Mouse (Mus musculus): ENCODE measurements around the gene Ccn1. TPM values are rescaled to one million over a fixed set of nuclear protein-coding genes. Genes with fewer than 3 reads are reported as not detected.

The Ccn1 gene
- total RNA-seq, 2 experiments from 2014 or later, result 18.2 to 21.4 TPM

DNA sequence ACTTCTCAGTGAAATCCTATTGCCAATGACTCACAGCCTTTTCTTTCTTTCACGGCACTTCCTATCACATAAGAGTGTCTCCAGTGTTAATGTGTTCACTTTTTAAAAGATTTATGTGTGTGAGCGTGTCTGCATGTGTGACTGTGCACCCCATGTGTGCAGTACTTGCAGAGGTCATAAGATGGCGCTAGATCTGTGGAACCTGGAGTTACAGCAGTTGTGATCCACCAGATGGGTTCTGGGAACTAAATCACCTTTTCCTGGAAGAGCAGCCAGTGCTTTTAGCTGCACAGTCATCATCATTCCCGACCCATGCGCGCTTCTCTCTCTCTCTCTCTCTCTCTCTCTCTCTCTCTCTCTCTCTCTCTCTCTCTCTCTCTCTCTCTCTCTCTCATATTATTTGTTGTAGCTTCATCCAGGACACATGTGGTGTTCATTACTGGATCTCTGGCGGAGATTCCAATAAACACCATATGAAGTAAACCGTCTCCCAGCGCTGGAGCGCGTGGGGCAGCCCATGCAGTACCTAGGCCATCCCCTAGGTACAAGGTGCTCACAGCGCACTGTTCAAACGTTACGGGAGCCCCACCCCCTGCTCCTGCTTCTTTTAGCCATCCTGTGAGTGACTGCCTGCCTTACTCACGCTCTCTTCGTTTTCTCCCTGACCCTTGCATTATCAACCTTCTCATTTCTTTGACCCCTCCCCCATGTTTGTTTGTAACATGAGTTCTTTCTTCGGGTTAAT is 30.0 kb downstream of the Ccn1 start:
- DNase-seq, result no peak

DNA sequence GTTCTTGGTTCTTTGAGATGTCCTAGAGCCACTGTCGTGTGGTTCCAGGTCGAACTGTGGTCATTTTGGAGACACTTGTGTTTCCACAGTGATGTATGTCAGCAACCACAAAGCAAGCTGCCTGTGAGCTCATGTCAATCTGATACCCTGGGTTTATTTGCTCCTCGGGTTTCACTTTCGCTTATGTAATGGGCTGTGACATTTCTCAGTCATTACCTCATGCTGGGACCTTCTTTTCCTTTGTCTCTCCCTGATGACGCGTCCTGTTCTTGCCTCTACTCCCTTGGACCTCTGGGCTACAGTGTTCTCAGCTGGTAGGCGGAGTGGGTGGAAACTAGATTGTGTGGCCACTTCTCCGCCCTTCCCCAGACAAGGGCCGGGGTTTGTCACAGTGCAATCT is 31.5 kb downstream of the Ccn1 start:
- DNase-seq, result no peak

DNA sequence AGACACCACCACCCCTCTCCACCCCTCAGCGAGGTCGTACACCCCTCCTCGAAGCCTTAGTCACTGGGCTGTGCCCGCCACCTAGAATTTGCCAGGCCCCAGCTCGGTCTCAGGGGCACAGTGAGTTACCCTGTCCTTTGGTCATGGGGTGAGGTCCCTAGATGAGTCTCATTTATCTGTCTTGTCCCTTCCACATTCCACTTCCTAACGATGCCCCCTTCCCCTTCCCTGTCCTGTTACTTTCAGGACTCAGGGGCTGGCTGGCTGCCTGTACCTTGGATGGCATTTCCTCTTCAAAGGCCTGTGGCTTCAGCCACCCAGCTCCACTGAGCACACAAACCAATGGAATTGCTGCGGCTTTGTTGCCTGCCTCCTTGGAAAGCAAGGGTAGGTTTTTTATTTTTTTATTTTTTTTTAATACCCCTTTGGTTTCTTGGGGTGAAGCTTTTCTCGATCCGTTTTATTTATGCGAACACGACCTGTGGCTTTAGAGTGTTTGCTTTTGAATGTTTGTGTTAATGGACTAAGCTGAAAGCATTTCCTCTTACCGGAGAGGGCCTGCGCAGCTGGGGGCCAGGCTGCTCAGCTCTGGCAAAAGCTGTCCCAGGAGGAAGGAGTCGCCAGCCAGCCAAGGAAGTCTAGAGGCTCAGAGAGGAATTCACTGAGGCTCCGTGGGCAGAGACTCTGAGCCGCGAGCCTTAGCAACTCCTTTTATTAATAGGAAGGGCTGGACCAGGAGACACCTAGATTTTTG is 35.2 kb downstream of the Ccn1 start:
- no peak for DNase-seq

DNA sequence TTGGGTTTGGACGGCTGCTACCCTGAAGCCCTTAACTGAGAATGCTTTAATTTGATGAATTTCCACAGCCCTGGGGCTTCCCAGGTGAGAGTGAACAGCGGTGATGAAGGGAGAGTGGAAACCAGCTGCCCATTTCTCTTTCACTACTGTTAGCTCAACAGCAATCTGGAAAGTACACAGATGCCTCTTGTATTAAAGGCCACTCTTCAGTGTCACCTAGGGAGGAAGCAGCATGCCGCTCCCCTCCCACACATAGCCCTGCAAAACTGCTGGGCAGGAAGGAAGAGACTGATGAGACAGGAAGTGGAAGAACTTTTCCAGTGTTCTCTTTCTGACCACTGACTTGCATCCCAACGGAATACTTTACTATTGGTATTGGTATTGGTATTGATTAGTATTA is 36.5 kb downstream of the Ccn1 start:
- DNase-seq, result no peak

DNA sequence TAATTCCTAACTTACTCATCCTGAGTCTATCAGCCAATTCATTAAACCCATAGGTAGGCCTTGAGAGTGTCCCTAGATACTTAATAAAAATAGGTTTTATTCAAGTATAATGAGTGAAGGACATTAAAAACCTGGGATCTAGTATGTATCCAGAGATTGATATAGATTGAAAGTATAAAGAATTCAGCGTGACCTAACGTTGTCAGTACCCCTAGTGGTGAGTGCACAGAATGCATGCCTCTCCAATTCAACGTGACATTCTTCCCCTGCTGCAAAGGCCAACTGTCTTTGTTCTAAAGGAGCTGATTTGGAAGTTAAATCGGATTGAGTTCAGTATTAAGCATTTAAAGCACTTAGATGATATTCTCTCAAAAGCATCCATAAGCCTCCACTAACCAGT is 37.1 kb downstream of the Ccn1 start:
- DNase-seq, result no peak

DNA sequence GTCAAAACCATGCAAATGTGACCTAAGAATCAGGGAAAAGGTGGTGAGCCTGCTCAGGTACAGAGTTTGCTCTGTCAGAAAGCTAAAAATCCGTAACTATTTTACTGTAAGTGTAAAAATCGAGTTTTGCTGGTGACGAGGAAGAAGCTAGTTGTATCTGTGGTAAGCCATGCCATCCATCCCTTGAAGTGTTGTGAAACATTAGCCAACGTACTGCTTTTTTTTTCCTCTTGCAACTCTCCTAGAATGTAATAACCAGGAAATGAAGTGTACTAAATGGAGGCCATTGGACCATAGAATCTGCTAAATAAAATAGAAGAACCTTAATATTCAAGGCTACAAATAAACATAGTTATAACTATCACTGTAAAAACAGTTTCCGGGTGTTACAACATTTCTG is 41.5 kb downstream of the Ccn1 start:
- DNase-seq, result no peak

DNA sequence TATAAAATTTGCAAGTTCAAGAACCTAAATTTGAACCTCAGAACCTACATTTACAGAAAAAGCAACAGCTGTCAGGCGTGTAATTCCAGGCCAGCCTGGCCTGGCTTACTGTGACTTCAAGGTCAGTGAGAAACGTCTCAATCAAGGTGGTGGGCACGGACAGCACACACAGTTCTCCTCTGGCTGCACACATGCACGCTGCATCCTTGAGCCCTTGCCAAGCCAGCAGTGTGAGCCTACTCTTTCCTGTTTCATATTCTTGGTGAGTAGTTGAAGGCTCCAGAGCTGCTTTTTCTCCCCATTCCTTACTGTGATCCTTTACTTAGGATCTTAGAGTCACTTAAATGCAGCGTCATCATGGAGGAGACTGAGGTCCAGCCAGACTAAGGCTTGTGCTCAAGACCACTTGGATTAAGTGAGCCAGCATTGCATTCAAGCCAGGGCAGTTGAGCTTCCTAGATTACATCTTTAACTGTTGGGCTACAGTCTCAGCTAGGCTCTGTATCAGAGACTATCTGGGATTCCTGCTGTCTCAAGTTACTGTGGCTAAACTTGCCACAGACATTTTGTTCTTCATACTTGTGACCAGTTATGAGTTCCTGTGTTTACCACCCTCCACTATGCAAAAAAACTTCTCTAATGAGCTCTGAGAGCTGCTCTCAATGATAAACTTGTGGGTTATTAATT is 44.2 kb downstream of the Ccn1 start:
- no peak for DNase-seq

DNA sequence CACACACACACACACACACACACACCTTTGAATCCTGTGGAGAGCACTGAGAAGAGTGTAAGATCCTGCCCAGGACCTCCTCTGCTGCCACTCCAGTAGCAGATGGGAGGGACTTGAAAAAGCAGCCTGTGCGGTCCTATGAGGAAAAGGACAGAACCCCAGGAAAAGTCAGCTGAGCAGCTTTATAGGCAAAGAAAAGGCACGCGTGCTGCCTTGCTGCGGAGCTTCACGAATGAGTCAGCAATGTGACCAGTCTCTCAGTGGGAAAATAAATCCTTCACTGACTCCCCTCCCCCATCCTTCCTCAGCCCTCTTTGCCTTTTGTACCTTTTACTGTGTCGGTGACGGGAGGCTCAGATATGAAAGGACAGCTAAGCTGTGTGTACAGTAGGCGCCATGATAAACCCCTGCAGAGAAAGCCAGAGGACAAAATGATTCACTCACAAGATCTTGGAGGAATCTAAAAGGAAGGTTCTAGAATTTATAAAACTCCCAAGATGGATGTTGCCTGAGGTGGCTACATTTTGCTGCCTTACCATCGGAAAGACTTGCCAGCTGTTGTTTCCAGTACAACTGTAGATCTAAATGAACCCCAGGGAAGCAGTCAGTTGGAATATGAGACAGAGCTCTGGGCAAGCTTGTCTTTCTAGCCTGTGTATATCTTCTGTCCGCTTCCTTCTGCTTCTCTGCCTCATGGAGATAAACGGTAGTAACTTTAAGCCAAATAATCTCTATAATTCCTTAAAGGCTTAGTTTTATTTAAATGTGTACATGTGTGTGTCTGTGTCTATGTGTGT is 47.2 kb downstream of the Ccn1 start:
- DNase-seq, result no peak

DNA sequence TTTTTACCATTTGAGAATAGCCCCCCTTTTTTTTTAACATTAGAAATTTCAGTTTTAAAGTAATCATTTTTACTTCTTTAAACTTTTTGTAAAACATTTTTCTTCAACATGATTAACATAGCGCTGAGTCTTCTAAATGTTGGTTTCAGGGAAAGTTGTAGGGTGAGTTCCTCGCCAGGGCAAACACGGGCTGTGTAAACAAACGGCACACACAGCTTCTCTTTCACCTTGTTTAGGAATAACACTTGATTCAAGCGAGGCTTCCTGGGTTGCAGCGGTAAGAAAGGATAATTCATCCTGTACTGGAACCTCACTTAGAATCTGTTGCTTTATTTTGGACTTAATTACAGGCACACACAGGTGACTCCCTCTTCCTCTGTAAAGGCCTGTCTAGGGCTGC is 48.4 kb downstream of the Ccn1 start:
- DNase-seq, result no peak

DNA sequence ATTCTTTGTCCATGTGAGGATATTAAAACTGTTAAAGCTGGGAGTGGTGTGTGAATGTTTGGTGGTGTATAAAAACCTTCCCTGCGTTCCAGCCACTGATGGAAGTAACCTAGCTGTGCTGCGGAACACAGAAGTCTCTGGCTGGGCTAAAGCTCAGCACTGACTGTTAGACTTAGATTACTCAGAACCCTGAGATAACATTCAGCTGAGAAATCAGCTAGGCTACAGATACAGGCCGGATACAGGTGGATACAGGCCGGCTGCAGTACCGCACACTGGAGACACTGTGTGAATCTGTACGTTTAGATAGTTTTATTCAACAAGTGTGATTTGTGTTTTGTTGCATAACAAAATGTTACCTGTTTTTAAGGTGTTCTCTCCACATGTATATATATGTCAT is 49.0 kb downstream of the Ccn1 start:
- DNase-seq, result no peak

DNA sequence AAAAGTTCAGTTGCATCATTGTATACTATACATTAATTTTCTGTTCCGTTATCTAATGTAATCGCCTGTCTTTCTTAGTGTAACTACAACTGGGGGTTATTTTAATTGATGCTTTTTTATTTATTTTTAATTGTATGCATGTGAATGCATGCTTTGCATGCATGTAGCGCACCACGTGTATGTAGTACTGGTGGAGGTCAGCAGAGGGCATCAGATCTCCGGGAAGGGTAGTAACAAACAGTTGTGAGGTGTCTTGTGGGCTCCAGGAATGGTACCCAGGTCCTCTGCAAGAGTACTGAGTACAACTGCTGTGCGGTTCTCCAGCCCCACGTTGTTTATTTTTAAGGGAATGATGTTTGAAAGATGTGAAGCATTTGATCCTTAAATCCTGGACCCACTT is 50.7 kb downstream of the Ccn1 start:
- DNase-seq, result no peak

Other genes with a start within 250 kb of the Ccn1 start
- gene Znhit6, start 73.8 kb downstream of the Ccn1 start, total RNA-seq (2021), result 1 to 10 TPM; 8.2 to 9.7 TPM
- gene Ddah1, start 108.7 kb upstream of the Ccn1 start, total RNA-seq (2021), result 1 to 10 TPM; 4.8 to 5.7 TPM

Data from gastrocnemius, postnatal 25 days (tissue).